Mouse (Mus musculus): ENCODE measurements around the gene Aasdhppt.
A peak's percentile ranks its signal among the peaks of the same experiment; 100 is the strongest.

Aasdhppt gene

DNA sequence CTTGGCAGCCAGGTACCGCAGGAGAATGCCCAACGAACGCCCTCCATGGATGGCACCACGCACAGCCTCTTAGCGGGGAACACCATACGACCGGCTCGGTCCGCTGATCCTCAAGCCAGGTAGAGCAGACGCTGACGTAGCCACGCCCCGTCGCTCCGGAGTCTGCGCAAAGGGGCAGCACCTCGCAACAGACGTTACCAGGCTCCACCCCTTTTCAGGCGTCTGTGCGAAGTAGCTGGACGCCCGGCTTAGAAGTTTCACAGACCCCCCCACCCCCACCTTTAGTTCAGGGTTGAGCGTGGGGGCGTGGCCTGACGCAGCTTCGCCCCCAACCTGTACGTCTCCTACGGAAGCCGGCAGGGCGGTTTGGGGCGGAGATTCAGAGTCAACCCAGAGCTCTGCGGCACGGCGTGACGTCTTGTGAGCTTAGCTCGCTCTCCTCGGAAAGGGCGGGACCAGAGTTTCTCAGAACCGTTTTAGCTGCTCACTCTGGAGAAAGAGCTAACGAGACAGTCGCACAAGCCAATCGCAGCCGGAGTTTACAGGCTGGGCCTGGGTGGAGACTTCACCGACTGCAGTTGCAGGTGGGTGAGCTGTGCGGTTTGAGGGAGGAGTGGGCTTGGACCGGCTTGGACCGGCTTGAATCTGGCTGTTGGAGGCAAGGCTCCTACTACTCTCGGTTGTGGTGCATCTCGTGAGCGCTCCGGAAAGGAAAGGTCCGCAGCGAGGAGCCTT, at the start of gene Aasdhppt, which contains the start of gene Kbtbd3:
Gene Aasdhppt, minus strand, starts transcription at position 121 of the 735 bp plus-strand sequence.
Gene Kbtbd3, plus strand, starts transcription at position 483 of the 735 bp plus-strand sequence.
- peak; percentile 99 for DNase-seq (ENCODE audit: low read depth, low spot score)

DNA sequence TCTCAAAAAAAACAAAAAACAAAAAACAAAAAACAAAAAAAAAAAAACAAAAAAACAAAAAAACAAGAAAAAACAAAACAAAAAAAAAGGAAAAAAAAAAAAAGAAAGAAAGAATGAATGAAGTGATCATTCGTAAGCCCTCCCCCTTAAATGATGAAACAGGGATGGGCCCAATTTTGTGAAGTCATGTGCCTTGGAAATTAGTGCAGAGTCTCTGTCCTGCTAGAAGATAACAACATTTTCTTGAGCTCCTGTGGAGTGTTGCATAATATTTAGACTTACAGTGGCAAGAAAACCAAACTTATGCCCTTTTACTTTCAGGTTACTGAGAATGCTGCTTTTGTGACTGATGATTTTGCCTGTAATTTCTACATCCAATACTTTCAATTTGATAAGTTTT, 43.9 kb upstream of the Aasdhppt start:
- DNase-seq (ENCODE audit: low read depth, low spot score), result no peak

DNA sequence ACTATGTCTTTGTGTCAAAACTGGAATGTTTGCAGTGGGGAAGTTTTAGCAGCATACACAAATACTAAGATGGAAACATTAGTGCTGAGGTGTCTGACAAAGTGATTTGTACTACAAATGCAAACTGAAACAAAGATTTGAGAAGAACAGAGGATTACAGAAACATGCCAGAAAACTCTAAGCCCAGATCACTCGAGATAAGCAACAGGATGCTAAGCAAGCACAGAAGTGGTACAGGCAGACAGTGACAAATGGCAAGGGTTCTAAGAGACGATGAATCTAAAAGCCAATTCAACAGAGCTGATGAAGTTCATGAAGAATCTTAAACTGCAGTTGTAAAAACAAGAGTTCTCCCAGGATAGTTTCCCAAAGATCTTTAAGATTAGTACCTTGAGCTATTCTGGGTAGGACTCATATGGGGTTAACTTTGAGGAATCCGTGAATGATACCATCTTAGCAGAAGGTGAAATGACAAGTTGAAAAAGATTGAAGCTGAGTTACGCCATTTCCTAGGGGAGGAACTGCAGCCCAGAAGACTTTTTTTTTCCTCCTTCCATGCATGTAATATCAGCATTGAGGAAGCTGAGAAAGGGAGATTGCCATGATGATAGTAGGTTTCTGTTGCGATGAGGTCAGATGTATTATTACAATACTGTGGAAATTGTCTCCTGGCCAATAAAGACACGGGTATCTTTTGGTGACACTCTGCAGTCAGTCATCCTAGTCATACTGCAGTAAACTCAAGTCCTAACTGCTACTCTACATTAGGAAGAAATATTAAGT, 9.9 kb upstream of the Aasdhppt start:
- DNase-seq (ENCODE audit: low read depth, low spot score), result no peak

DNA sequence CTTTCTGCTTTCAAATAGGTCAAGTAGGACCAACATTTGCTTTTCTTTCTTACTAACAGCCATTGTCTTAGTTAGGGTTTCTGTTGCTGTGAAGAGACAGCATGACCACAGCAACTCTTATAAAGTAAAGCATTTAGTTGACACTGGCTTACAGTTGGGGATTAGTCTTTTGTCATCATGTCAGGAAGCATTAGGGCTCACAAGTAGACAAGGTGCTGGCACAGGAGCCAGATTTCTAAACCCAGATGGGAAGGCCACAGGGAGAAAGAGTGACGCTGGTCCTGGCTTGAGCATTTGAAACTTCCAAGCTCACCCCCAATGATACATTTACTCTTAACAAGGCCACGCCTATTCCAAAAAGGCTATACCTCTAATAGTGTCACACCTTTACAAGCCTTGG, 6.5 kb upstream of the Aasdhppt start:
- DNase-seq (ENCODE audit: low read depth, low spot score), result no peak

DNA sequence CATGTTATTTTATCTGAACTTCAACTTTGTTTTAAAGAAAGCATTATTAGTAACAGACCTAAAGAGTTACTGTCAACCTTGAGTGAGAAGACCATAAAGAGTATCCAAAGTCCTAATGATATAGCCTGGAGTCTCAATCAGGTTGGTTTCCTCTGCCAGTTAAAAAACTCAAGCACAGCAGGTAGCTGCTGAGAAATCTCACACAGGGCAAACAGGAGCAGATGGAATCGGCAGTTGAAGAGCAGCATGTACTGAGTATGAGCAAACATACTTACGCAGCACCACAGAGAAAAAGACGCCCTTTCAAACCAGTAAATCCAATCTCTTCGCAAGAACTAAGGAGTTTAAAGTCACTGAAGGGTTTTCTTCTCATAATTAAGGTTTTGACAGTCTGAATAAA, 4.7 kb upstream of the Aasdhppt start:
- DNase-seq (ENCODE audit: low read depth, low spot score), result no peak

DNA sequence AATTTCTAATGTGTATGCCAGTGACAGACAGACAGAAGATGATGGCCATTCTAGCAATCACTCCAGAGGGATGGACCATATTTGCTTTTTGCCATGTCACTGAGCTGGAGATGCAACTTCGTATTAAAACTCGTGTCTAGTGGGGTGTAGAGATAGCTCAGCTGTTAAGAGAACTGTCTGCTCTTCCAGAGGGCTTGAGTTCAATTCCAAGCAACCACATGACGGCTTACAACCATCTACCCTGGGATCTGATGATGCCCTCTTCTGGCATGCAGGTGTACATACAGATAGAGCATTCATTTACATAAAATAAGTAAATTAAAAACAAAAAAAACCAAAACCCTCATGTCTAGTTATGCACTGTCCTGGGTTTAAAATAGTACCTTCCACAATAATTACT, 1.9 kb upstream of the Aasdhppt start:
- no peak for DNase-seq (ENCODE audit: low read depth, low spot score)

DNA sequence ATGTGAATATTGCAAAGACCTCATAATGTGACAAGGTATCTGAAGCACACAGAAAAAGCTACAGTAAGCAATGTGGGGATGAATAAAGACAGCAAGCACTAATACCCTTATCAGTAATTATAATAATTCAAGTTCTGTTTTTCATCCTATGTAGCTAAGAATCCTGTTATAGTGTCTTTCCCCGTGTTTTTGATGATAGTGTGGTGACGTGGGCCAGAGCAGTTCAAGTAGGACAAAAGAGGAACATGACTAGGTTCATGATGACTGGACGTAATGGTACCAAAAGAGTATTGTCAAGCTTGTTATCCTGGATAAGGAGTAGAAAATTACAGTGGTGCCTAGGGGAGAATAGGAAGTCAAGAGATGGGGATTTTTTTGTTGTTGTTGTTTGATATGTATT, 1.4 kb upstream of the Aasdhppt start:
- no peak for DNase-seq (ENCODE audit: low read depth, low spot score)

- no peak for DNase-seq (ENCODE audit: low read depth, low spot score)
Observed at GRCm38 (mm10) chr9:4308628-4309350, 482 bp downstream of the Aasdhppt start.

- DNase-seq (ENCODE audit: low read depth, low spot score), result no peak
Observed at GRCm38 (mm10) chr9:4304867-4305266, 4.4 kb downstream of the Aasdhppt start.

DNA sequence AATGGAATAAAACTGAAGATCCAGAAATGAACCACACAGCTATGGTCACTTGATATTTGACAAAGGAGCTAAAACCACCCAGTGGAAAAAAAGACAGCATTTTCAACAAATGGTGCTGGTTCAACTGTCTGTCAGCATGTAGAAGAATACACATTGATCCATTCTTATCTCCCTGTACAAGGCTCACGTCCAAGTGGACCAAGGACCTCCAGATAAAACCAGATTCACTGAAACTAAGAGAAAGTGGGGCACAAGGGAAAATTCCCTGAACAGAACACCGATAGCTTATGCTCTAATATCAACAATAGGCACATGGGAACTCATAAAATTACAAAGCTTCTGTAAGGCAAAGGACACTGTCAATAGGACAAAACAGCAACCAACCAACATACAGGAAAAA, 8.8 kb downstream of the Aasdhppt start:
- no peak for DNase-seq (ENCODE audit: low read depth, low spot score)

GRCm38 (mm10) chr9:4283850-4284249, 25.4 kb downstream of the Aasdhppt start:
- no peak for DNase-seq (ENCODE audit: low read depth, low spot score)

GRCm38 (mm10) chr9:4266881-4267280, 42.4 kb downstream of the Aasdhppt start:
- DNase-seq (ENCODE audit: low read depth, low spot score), result no peak

DNA sequence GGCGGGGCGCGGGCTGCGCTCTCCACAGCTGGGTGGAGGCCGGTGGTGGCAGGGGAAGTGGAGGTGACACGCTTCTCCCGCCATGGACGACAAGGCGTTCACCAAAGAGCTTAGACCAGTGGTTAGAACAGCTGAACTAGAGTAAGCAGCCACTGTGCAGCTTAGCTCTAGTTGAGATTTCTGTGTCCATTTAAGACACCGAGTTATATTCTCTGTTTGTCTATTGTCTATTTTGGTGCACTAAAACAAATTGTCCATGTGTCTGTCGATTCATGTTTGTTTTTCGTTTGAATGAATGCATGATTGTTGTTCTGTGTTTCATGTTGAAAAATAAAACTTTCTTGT, 48.6 kb downstream of the Aasdhppt start:
- DNase-seq (ENCODE audit: low read depth, low spot score), result no peak

DNA sequence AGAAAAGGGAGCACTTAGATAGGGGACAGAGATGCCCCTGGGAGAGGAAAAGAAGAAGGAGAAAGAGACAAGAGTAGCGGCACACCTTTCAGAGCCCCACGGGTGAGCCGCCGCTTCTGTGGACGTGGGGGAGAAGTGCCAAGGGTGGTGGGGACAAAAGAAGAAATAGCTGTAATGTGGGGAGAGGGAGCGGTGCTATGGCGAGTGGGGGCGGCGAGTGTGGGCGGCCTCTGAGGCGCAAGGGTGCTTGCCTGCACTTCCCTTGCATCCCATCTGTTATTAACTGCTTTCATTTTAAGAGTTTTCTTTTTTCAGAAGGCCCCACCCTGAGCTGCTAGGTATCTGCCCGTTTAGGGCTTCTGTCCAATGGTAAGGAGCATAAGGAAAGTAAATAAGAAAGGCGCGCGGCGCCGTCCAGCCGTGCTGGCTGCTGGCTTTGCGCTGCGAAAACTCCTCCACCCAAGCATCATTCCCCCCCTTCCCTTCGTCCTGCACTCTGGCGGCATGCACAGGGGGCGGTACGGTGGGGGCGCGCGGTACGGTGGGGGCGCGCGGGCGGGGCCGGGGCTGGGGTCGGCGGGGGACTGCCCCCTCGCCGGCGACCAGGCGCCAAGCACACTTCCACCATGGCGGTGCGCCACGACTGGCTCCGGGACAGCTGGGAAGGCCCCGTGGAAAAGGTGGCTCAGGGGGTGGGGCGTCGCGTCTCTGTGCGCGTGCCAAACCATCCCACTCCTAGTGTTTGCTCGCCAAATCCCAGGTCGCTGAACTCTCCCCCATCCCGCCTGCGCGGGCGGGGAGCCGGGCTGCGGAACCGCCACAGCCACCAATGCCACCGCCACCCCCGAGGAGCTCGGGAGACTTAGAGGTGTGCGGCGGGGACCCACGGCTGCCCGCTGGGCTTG, 49.2 kb downstream of the Aasdhppt start:
- no peak for DNase-seq (ENCODE audit: low read depth, low spot score)

- no peak for DNase-seq (ENCODE audit: low read depth, low spot score)
Observed at GRCm38 (mm10) chr9:4259074-4259473, 50.2 kb downstream of the Aasdhppt start.
